Mouse (Mus musculus) thymus, postnatal 10 days (tissue): Measurements from ENCODE around the gene Slc6a15.
A peak's percentile ranks its signal among the peaks of the same experiment; 100 is the strongest.

Experiments
- DNase-seq, 2 experiments: peaks; one replicate each; pipeline ENCODE4 v3.0.0; 2021; ENCODE audit warnings: low spot score in 2 of 2

Gene Slc6a15

DNA sequence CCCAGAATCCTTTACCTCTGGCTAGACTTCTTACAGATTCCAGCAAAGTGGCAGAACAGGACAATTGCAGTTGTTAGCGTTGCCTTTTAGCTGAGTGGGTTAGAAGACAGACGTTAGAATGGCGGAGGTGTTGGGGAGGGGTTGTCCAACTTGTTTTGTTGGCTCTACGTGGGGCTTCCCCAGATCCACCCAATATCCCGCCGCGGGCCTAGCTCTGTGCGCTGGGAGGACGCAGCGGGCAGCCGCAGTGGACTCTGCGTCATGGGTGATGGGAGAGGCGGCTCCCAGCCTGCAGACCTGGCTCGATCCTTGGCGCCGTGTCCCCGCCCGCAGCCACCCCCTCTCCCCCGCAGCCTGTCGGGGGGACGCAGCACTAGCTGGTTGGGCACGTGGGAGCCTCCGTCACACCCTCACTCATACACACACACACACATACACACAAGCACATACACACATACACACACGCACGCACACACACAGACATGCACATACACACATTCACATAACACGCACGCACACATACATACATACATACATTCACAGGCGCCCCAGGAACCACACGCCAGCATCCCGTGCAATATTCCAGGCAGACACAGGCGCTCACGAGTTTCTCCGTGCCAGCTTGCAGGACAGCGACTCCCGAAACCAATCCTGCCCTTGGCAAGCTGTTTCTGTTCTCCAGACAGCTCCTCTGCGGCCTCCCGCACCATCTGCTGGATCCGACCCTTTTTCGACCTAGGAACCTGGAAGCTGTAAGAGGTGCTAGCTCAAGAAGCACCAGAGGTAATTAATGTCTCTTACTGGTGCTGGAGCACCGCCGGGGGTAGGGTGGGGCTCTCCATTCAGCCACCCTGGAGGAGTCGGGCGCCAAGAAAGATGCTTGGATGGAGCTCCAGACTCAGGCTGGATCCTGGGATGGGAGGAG, at the start of gene Slc6a15:
Gene Slc6a15, plus strand, starts transcription at position 413 of the 925 bp plus-strand sequence.
- no peak for DNase-seq

DNA sequence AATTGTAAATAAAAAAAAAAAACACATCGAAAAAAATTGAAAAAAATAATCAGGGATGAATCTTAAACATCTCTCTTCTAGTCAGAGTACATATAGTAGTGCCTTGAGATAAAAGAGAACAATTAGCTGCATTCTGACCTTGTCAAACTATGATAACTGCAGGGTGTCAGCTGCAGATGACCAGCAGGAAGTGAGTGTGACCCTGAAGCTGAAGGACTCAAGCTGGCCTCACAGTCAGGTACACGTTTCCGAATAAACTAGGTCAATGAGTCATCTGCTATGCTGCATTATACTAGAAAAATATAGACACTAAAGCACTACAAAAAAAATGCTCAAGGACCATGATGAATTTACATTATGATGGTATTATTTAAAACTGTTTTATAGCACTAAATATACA, 45.6 kb upstream of the Slc6a15 start:
- DNase-seq = no peak

- DNase-seq = no peak
Observed at GRCm38 (mm10) chr10:103323386-103323785, 44.2 kb upstream of the Slc6a15 start.

DNA sequence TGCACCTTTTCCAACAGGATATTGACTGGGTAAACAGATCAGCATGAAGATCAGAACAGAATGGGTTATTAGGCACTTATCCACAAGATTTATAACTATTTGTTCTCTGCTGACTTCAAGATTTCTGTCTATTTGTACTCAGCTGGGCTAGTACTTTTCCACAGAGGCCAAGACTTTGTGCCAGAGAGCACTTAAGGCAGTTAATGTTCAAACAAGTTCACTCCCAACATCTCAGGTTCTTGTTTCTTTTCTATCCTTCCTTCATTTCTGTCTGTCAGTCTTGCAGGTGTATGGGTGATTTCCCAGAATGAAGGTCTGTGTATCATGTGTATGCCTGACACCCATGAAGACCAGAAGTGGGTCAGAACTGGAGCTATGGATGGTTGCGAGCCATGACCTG, 33.3 kb upstream of the Slc6a15 start:
- no peak for DNase-seq

- no peak for DNase-seq
Observed at GRCm38 (mm10) chr10:103339928-103340327, 27.7 kb upstream of the Slc6a15 start.

- DNase-seq = no peak
Observed at GRCm38 (mm10) chr10:103346797-103347196, 20.8 kb upstream of the Slc6a15 start.

GRCm38 (mm10) chr10:103368296-103369080, 905 bp downstream of the Slc6a15 start:
- DNase-seq = no peak

DNA sequence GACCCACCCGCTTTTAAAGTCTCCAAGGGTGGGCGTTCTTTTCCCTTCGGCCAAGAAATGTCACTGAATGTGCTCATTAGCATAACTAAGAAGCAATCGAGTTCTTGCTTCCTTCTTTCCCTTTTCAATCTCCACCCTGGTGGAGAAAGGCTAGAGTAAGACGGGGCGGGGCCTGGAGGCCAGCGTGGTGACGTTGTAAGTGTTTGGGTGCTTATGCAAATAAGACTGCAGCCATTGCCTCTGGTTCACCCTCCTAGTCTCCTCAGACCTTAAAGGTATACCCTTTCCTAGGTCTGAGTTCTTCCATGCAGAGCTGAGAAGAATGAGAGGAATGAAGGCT, 1.5 kb downstream of the Slc6a15 start:
- DNase-seq = no peak

- no peak for DNase-seq
Observed at GRCm38 (mm10) chr10:103402171-103402570, 34.6 kb downstream of the Slc6a15 start.

- no peak for DNase-seq
Observed at GRCm38 (mm10) chr10:103427717-103428116, 60.1 kb downstream of the Slc6a15 start.

- no peak for DNase-seq
Observed at GRCm38 (mm10) chr10:103442588-103442987, 75.0 kb downstream of the Slc6a15 start.

GRCm38 (mm10) chr10:103443070-103443469, 75.5 kb downstream of the Slc6a15 start:
- peak in 1 of 2 experiments; percentile 11 for DNase-seq

GRCm38 (mm10) chr10:103448340-103448739, 80.8 kb downstream of the Slc6a15 start:
- no peak for DNase-seq

DNA sequence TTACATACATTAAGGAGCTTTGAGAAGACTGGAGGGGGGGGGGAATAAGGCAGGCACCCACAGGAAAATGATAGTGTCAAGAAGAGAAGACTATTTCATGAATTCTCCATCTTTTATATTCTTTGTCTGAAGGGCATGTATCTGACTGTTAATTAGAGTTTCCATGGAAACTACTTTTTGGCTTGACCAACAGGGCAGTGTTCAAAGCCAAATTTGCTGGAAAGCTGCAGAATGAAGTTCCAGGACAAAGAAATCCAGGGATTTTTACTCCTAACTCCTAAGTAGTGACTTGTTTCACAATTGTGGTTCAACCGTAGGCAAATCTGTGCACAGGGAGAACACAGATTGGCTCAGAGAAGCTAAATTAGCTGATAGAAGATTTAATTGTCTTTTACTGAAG, 90.3 kb downstream of the Slc6a15 start:
- no peak for DNase-seq
